Mouse (Mus musculus) MEL-GATA-1-ER (cell line): ENCODE measurements at regions not wholly inside any gene's neighbourhood (a gene's known extent, or its start where the extent isn't known, plus 50 kb on each side); places are given as distances from the start of the nearest gene placed in this dataset.

Source experiments
- DNase-seq: peaks from one replicate; pipeline ENCODE4 v3.0.0-alpha.2; 2012; ENCODE audit warnings: low read depth; ENCODE audit errors: extremely low read depth

DNA sequence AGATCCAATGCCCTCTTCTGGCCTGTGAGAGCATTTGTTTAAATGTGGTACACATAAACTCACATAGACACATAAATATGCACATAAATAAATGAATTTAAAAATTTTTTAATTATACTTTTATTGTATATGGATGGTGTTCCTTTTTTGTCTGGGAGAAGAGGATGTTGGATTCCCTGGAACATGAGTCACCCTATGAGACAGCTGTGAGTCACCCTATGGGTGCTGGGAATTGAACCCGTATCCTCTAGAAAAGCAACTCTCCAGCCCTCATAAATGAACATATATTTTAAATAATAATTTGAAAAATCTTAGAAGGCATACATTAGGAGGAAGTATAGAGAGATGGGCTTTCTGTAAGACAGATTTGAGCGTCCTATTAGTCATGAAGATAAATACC is 76.1 kb upstream of the Dynlt3 start:
- no peak for DNase-seq

DNA sequence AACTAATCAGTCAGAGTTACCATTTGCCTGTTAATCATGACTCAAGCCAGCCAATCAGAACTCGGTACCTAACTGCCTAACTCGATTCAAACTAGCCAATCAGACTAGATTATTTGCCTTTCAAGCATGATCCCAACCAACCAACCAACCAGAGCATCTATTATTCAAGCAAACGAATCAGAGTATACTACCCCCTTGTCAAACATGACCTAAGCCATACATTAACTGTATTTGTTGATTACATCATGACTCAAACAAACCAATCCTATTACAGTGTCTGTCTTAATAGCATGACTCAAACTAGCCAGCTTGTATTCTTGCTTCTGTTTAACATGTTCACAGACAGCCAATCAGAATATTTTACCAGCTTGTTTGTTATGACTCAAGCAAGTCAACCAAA is 79.7 kb upstream of the Dynlt3 start:
- DNase-seq, result no peak

DNA sequence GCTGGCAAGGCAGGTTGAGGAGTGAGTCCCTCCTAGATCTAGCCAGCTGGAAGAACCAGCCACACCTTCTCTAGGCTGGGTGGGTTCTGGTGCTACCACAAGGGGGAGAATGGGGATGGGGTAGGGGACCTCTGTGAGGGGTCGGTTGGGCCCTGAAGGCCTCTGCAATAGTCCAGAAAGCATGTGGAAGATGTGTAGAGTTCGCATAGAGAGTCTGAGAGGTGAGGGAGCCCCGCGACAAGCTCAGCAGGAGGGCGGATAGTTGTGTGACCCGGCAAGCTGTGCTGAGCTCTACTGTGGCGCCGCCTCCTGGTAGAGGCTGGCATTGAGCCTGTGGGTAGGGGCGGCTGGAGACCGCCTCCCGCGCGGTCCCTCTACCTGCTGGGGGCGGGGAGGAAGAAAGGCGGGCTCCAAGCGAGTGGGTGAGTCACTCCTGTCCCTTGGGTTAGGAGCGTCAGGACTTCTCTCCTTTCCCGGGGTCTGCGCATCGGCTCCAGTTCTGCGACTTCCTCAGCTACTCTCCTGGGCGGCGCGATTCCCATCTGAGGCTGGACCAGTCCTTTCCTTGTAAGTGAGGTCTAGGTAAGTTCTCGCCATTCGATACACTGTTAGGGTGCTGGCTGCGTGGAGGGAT is 84.6 kb upstream of the Dynlt3 start:
- no peak for DNase-seq

DNA sequence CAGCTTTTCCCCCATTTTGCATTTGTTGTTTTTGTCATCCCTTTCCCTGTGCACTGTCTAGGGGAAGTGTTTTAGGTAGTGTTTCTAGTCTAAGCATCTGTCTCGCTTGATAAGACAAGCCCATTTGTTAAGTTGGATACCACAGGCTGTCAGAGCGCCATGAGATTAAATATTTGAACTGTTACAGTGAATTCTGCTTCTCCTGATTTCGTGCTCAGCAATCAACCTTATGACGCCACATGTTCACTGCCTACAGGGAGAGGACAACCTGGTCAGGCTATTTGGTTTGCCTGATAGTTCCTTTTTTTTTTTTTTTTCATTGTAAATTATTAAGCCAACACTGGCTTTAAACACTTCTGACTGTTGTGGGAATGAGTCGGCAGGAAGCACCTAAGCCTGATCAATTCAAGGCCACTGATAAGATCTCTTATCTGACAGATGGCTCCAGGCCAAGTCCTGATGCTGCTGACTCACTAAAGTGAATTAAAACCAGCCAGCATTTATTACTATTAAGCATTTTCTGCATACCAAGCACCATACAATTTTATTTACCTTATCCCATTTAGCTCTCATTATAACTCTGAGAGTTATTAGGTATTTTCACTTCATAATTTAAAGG is 90.3 kb upstream of the Dynlt3 start:
- peak; percentile 19 for DNase-seq

DNA sequence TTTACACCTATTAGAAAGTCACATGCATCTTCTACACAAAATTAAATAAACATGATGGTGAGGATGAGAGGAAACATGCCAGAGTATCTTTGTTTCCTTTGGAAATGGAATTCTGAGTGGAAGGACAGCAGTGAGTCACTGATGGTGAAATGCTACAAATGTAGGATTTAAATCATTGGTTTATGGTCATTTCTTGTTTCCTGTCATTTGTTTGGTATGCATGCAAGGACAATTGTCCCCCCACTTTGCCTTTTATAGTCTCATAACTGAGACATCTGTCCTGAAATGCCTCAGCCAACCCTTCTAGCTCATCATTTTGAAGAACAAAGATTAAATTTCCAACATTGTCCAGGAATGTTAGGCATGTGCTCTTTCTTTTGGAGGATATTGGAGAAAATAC is 77.2 kb upstream of the Hypm start:
- DNase-seq, result no peak

DNA sequence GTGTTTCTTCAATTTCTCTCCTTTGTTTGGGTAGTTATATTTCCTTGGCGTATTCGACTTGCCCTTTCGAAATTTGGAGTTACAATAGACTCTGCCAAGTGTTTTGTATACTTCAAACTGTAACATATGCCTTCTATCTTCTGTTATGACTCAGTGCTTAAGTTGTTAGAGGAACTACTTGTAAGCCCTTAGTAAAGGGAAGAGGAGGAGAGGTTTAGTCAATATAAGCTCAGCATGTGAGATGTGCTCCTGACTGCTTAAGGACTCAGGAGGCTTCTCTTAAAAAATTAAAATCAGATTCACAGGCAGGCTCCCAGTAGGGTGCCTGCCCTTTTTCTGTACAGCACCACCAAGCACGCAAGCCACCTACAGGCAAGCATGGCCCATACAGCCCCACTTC is 69.2 kb upstream of the Hypm start:
- no peak for DNase-seq

DNA sequence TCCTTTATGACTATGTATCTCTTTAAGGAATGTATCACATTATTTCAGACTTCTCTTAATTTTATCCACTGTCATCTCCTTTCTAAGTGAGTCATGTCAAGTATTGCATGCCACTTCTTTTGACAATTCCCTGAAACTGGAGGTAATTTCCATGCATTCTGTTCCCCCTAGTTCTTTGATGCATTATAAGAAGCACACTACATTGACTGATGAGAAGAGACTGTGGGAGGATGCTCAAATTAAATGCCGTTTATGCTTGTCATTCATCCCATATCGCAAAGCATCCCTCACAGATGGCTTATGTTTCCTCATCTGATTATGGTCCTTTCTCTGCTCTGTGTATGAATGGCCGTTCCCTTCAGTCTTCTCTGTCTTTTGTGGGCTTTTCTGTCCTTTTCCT is 57.2 kb upstream of the Hypm start:
- no peak for DNase-seq
